Mouse (Mus musculus) thymus, postnatal 14 days (tissue): ENCODE data around the gene Diaph3.

ENCODE experiments used
- DNase-seq: peaks from one replicate; pipeline ENCODE4 v3.0.0; 2021

Diaph3 gene

GRCm38 (mm10) chr14:86834851-86835250, 306.2 kb downstream of the Diaph3 start:
- DNase-seq, result no peak

- DNase-seq, result no peak
These were observed 306.8 kb downstream of the Diaph3 start for GRCm38 (mm10) chr14:86834269-86834668.

- DNase-seq, result no peak
These were observed 308.0 kb downstream of the Diaph3 start for GRCm38 (mm10) chr14:86833003-86833402.

GRCm38 (mm10) chr14:86816246-86816645, 324.8 kb downstream of the Diaph3 start:
- no peak for DNase-seq

GRCm38 (mm10) chr14:86788880-86789641, 352.0 kb downstream of the Diaph3 start:
- DNase-seq, result no peak

- no peak for DNase-seq
These were observed 354.2 kb downstream of the Diaph3 start for GRCm38 (mm10) chr14:86786866-86787265.

- peak; percentile 25 for DNase-seq
These were observed 359.3 kb downstream of the Diaph3 start for GRCm38 (mm10) chr14:86781553-86782273.

- DNase-seq, result no peak
These were observed 367.7 kb downstream of the Diaph3 start for GRCm38 (mm10) chr14:86773311-86773710.

GRCm38 (mm10) chr14:86772176-86773150, 368.6 kb downstream of the Diaph3 start:
- DNase-seq, result no peak

- no peak for DNase-seq
These were observed 376.7 kb downstream of the Diaph3 start for GRCm38 (mm10) chr14:86764286-86764685.

- DNase-seq, result no peak
These were observed 383.2 kb downstream of the Diaph3 start for GRCm38 (mm10) chr14:86757604-86758520.

- DNase-seq, result no peak
These were observed 383.9 kb downstream of the Diaph3 start for GRCm38 (mm10) chr14:86757132-86757531.

- no peak for DNase-seq
These were observed 390.7 kb downstream of the Diaph3 start for GRCm38 (mm10) chr14:86750351-86750750.

GRCm38 (mm10) chr14:86749425-86749824, 391.6 kb downstream of the Diaph3 start:
- DNase-seq, result no peak

- DNase-seq, result no peak
These were observed 392.2 kb downstream of the Diaph3 start for GRCm38 (mm10) chr14:86748876-86749275.

- DNase-seq, result no peak
These were observed 396.5 kb downstream of the Diaph3 start for GRCm38 (mm10) chr14:86744523-86744922.

- DNase-seq, result no peak
These were observed 399.0 kb downstream of the Diaph3 start for GRCm38 (mm10) chr14:86741855-86742531.

GRCm38 (mm10) chr14:86738916-86739315, 402.1 kb downstream of the Diaph3 start:
- no peak for DNase-seq

- DNase-seq, result peak; percentile 11
These were observed 404.4 kb downstream of the Diaph3 start for GRCm38 (mm10) chr14:86736646-86737045.

- DNase-seq, result no peak
These were observed 409.7 kb downstream of the Diaph3 start for GRCm38 (mm10) chr14:86731300-86731699.

- no peak for DNase-seq
These were observed 411.4 kb downstream of the Diaph3 start for GRCm38 (mm10) chr14:86729617-86730098.
